In the genomic region with DNA sequence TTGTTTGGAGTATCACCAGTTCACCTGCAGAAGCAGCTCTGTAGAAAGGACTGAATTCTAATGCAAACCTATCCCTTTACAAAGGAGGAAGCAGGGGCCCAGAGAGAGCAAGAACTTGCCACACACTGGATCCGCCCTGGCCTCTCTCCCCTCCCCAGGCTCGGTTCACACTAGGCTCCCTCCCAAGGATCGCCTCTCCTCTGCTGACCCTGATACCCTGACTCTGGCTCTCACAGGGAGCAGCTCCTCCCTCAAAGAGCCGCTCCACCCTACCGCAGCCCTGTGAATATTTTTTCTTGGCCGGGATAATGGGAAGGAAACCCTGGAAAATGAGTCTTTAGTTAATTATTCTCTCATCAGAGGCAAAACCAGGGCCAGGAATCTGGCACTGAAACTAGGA, we compare ENCODE assay signal across 14 mouse cellular contexts. TPM values are rescaled to one million over a fixed set of nuclear protein-coding genes. Genes with fewer than 3 reads are reported as not detected.
A peak's percentile ranks its signal among the peaks of the same experiment; 100 is the strongest.
DNase-seq lines count a peak whose midpoint lies in the region; ATAC-seq and TF ChIP-seq lines count a peak whose summit lies in the region.
"Had no signal": no experiment of that assay in that cellular context is flagged by ENCODE, and none has a peak within 500 bp of the region (broad histone marks: within the 10 kb centered on the region; RNA-seq: fewer than 3 reads in every experiment).

No protein-coding gene starts in this region.

- no peaks in the 10 kb centered on the region for H3K9me3 ChIP-seq in stomach, embryonic 15.5 days
- no peaks in the 10 kb centered on the region for H3K9me3 ChIP-seq in midbrain, embryonic 15.5 days
- H3K9me3 ChIP-seq: embryonic facial prominence, embryonic 12.5 days had no signal

- peak overlapping the region; percentile 21 for H3K4me2 ChIP-seq in stomach, embryonic 15.5 days
- H3K4me2 ChIP-seq in midbrain, embryonic 15.5 days, result no peak overlapping the region
- H3K4me2 ChIP-seq: embryonic facial prominence, embryonic 12.5 days had no signal

- no peak overlapping the region for H3K9ac ChIP-seq in liver, adult 2 months (ENCODE audit: low read depth, low read length)
- no peak overlapping the region for H3K9ac ChIP-seq in stomach, embryonic 15.5 days
- no peak overlapping the region for H3K9ac ChIP-seq in midbrain, embryonic 15.5 days
- H3K9ac ChIP-seq: embryonic facial prominence, embryonic 12.5 days; liver, embryonic 14.5 days had no signal

- H3K36me3 ChIP-seq in liver, adult 2 months (ENCODE audit: control insufficient read depth, insufficient read depth, low read length), result no peaks in the 10 kb centered on the region
- H3K36me3 ChIP-seq in stomach, embryonic 15.5 days, result no peaks in the 10 kb centered on the region
- H3K36me3 ChIP-seq in midbrain, embryonic 15.5 days (replicated peaks), result no peaks in the 10 kb centered on the region
- H3K36me3 ChIP-seq: embryonic facial prominence, embryonic 12.5 days had no signal

- 0 out of 2 replicates have a peak overlapping the region, but pooled peaks have one; percentile 5 for H3K27ac ChIP-seq in liver, adult 2 months (replicated peaks; ENCODE audit: insufficient read depth, low read depth, low read length)
- H3K27ac ChIP-seq in stomach, embryonic 15.5 days, result peak overlapping the region; percentile 69
- no peak overlapping the region for H3K27ac ChIP-seq in midbrain, embryonic 15.5 days
- H3K27ac ChIP-seq: embryonic facial prominence, embryonic 12.5 days; liver, embryonic 14.5 days had no signal

- WGBS in liver, adult 2 months, result 7% methylated on average over 6 of the region's 6 CpGs
- 19% methylated on average over 6 of the region's 6 CpGs for WGBS in stomach, embryonic 15.5 days
- 12% methylated on average over 6 of the region's 6 CpGs for WGBS in midbrain, embryonic 15.5 days

- no peaks in the 10 kb centered on the region for H3K27me3 ChIP-seq in liver, adult 2 months (ENCODE audit: control insufficient read depth, insufficient read depth, low read length)
- H3K27me3 ChIP-seq in stomach, embryonic 15.5 days (replicated peaks), result no peaks in the 10 kb centered on the region
- peaks cover 36% of the 10 kb centered on the region for H3K27me3 ChIP-seq in midbrain, embryonic 15.5 days (replicated peaks)

- peak; percentile 56; the same call in 1 of the 2 replicates for ATAC-seq in stomach, embryonic 15.5 days (ENCODE audit: insufficient read depth, low FRiP score, low read depth)
- no peak for ATAC-seq in midbrain, embryonic 15.5 days (replicated peaks)

- intact Hi-C loops in heart, postnatal 10 days (cut with DNase I), result no loop called here

- no peaks in the 10 kb centered on the region for H3K79me2 ChIP-seq in liver, adult 2 months (ENCODE audit: control insufficient read depth, insufficient read depth, low read length)

- no peak for TF ChIP-seq CTCF in liver, adult 2 months (IDR thresholded peaks at IDR 0.05; ENCODE audit: low read depth, low read length)

- no peak for TF ChIP-seq POLR2A in liver, adult 2 months (IDR thresholded peaks at IDR 0.05; ENCODE audit: extremely low read depth, insufficient read depth, low read length)

- peak; percentile 84 for DNase-seq in liver, adult 2 months (ENCODE audit: extremely low read depth, low read depth, low spot score)
- DNase-seq in liver, result no peak
- DNase-seq in heart, postnatal 10 days, result peak; percentile 49 to 51
- DNase-seq in kidney, postnatal 25 days, result peak; percentile 69 to 88
- no peak for DNase-seq in spleen, postnatal 14 days (ENCODE audit: low spot score in 2 of 2)
- no peak for DNase-seq in thymus, adult 18-20 months
- DNase-seq: cerebellum, adult 11-12 months; right cerebral cortex, postnatal 14 days had no signal

- no peak overlapping the region for H3K4me3 ChIP-seq in liver, adult 2 months (ENCODE audit: insufficient read depth, low read depth, low read length)
- no peak overlapping the region for H3K4me3 ChIP-seq in stomach, embryonic 15.5 days (replicated peaks)
- no peak overlapping the region for H3K4me3 ChIP-seq in midbrain, embryonic 15.5 days
- H3K4me3 ChIP-seq: embryonic facial prominence, embryonic 12.5 days had no signal

- H3K4me1 ChIP-seq in liver, adult 2 months (ENCODE audit: control insufficient read depth, insufficient read depth, low read length), result peaks cover 16% of the 10 kb centered on the region
- peaks cover 43% of the 10 kb centered on the region for H3K4me1 ChIP-seq in stomach, embryonic 15.5 days
- H3K4me1 ChIP-seq in midbrain, embryonic 15.5 days, result peaks cover 22% of the 10 kb centered on the region

RNA-seq across cellular contexts. Expression of a gene that starts 1.5 kb away (rescaled TPM):
- total RNA-seq in liver, adult 2 months (2014; rRNA removed), result 2.7 and 4.3 TPM in 2 replicates
- 15.0 and 18.7 TPM in 2 replicates for polyA plus RNA-seq in liver, adult 2 months (2012; rRNA removed)
- 10 to 100 TPM; 18.8 to 20.4 TPM for total RNA-seq in heart, postnatal 10 days (2021)
- polyA plus RNA-seq in stomach, embryonic 15.5 days (2015; fragmentation: Nextera tagmentation; extraction: Ambion mirVana), result 6.6 and 7.6 TPM in 2 replicates
- 2.1 and 2.3 TPM in 2 replicates for polyA plus RNA-seq in midbrain, embryonic 15.5 days (2015; fragmentation: Nextera tagmentation; extraction: Ambion mirVana)

RNA-seq across cellular contexts. Expression of a gene that starts 31.1 kb away (rescaled TPM):
- 0.74 and 1.1 TPM in 2 replicates for total RNA-seq in liver, adult 2 months (2014; rRNA removed)
- polyA plus RNA-seq in liver, adult 2 months (2012; rRNA removed), result 1.2 and 2.3 TPM in 2 replicates
- total RNA-seq in heart, postnatal 10 days (2021), result 10 to 100 TPM; 19.3 to 24.0 TPM
- 18.0 and 21.1 TPM in 2 replicates for polyA plus RNA-seq in stomach, embryonic 15.5 days (2015; fragmentation: Nextera tagmentation; extraction: Ambion mirVana)
- polyA plus RNA-seq in midbrain, embryonic 15.5 days (2015; fragmentation: Nextera tagmentation; extraction: Ambion mirVana), result 27.1 and 30.1 TPM in 2 replicates

RNA-seq across cellular contexts. Expression of a gene that starts 38.1 kb away (rescaled TPM):
- total RNA-seq in liver, adult 2 months (2014; rRNA removed), result 6.5 and 8.5 TPM in 2 replicates
- 39.7 and 42.7 TPM in 2 replicates for polyA plus RNA-seq in liver, adult 2 months (2012; rRNA removed)
- total RNA-seq in heart, postnatal 10 days (2021), result 10 to 100 TPM; 63.9 to 68.5 TPM
- 54.1 and 62.1 TPM in 2 replicates for polyA plus RNA-seq in stomach, embryonic 15.5 days (2015; fragmentation: Nextera tagmentation; extraction: Ambion mirVana)
- 13.1 and 15.7 TPM in 2 replicates for polyA plus RNA-seq in midbrain, embryonic 15.5 days (2015; fragmentation: Nextera tagmentation; extraction: Ambion mirVana)

RNA-seq across cellular contexts. Expression of a gene that starts 51.0 kb away (rescaled TPM):
- 0.55 TPM in 1 of 2 replicates, not detected in the other for total RNA-seq in liver, adult 2 months (2014; rRNA removed)
- polyA plus RNA-seq in liver, adult 2 months (2012; rRNA removed), result 0.57 TPM in 1 of 2 replicates, not detected in the other
- total RNA-seq in heart, postnatal 10 days (2021), result under 1 TPM in 1 of 2 experiments, not detected in 1; 0.64 TPM
- polyA plus RNA-seq in stomach, embryonic 15.5 days (2015; fragmentation: Nextera tagmentation; extraction: Ambion mirVana), result 210 and 299 TPM in 2 replicates
- 0.31 TPM in 1 of 2 replicates, not detected in the other for polyA plus RNA-seq in midbrain, embryonic 15.5 days (2015; fragmentation: Nextera tagmentation; extraction: Ambion mirVana)
- total RNA-seq: gastrocnemius, adult 8-10 months; layer of hippocampus, postnatal 10 days had no signal
- polyA plus RNA-seq: embryonic facial prominence, embryonic 12.5 days had no signal

Comparison
In these comparisons a context has a peak if more than half of its experiments do, and no peak if none do; other contexts are left out.
1. DNase-seq: peak in liver, adult 2 months (single experiment), heart, postnatal 10 days (2 of 2) and kidney, postnatal 25 days (2 of 2); none in liver (single experiment), spleen, postnatal 14 days (0 of 2) and thymus, adult 18-20 months (0 of 2).